Mouse (Mus musculus) liver, postnatal 0 days (tissue): Measurements from ENCODE around the gene Ms4a10.

ENCODE experiments used
- CTCF ChIP-seq: sonication (generic); IDR thresholded peaks from 2 replicates; pipeline ENCODE4 v1.5.1; 2016; ENCODE audit warnings: antibody characterized with exemption, low read depth
- EP300 ChIP-seq: IDR thresholded peaks from 2 replicates; pipeline ENCODE4 v1.6.1; 2016; ENCODE audit warnings: antibody characterized with exemption, low read depth, mild to moderate bottlenecking

GRCm38 (mm10) chr19:11017251-11017650 lies 42.8 kb upstream of the Ms4a10 start:
- TF ChIP-seq CTCF (no peak), EP300 (no peak)
